Mouse (Mus musculus) spleen, adult 2 months (tissue): ENCODE measurements around the gene Mei1.

Experiments used
- CTCF ChIP-seq: fragments of 200-500 bp; IDR thresholded peaks from 2 replicates; pipeline ENCODE4 v1.5.1; 2011; ENCODE audit warnings: mild to moderate bottlenecking, inconsistent platforms; ENCODE audit not compliant: insufficient read depth, insufficient read length, insufficient replicate concordance; ENCODE audit errors: extremely low read depth
- POLR2A ChIP-seq: fragments of 200-500 bp; IDR thresholded peaks from 2 replicates; pipeline ENCODE4 v1.6.1; 2011; ENCODE audit warnings: low read depth, low read length, inconsistent platforms

- TF ChIP-seq CTCF (no peak), POLR2A (no peak)
These were observed 97.7 kb downstream of the Mei1 start for GRCm38 (mm10) chr15:82167201-82168168.
